Mouse (Mus musculus): ENCODE results near the gene Mlycd. TPM values are rescaled to one million over a fixed set of nuclear protein-coding genes. Genes with fewer than 3 reads are reported as not detected.

The Mlycd gene
- polyA plus RNA-seq, 1 experiment from 2014 or later: 16.7 TPM

DNA sequence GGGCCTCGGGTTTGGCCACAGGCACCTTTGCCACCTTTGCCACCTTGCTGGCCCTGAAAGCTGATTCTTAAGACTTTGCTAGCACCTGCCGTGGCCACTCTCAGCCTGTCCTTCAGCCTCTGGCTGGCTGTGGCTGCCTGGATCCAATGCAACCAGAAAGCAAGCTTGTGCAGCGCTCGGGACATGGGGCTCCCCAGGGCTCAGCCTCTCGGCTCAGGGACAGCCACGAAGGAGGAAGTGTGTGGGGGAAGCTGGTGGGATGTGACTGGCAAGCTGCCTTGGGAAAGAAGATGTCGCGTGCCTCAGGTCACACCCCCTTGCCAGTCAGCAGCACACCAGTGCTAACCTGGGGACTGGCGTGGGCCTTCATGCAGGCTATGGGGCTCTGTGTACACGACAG, 30.1 kb downstream of the Mlycd start:
- no peak overlapping the region; the same call in 1 of the 2 replicates for H3K27ac ChIP-seq (ENCODE audit: low read length)
- H3K4me3 ChIP-seq (ENCODE audit: low read depth, low read length): no peak overlapping the region
- H3K36me3 ChIP-seq (ENCODE audit: control insufficient read depth, insufficient read depth, low read length): no peaks in the 10 kb centered on the region
- no peaks in the 10 kb centered on the region for H3K9me3 ChIP-seq (ENCODE audit: control insufficient read depth, low read depth, low read length)
- no peak overlapping the region for H3K9ac ChIP-seq (replicated peaks; ENCODE audit: low read depth, low read length)
- 73% methylated on average over 10 of the region's 10 CpGs for WGBS
- no peak for ATAC-seq (ENCODE audit: insufficient number of reproducible peaks, insufficient read depth, low FRiP score, low read depth)
- no peaks in the 10 kb centered on the region for H3K27me3 ChIP-seq (ENCODE audit: control insufficient read depth, insufficient read depth, low read length)
- H3K4me1 ChIP-seq (ENCODE audit: control insufficient read depth, insufficient read depth, low read length): 0 out of 2 replicates have a peak, but pooled peaks cover 11% of the 10 kb centered on the region
- no peak overlapping the region for H3K4me2 ChIP-seq (replicated peaks; ENCODE audit: low read depth, low read length)

DNA sequence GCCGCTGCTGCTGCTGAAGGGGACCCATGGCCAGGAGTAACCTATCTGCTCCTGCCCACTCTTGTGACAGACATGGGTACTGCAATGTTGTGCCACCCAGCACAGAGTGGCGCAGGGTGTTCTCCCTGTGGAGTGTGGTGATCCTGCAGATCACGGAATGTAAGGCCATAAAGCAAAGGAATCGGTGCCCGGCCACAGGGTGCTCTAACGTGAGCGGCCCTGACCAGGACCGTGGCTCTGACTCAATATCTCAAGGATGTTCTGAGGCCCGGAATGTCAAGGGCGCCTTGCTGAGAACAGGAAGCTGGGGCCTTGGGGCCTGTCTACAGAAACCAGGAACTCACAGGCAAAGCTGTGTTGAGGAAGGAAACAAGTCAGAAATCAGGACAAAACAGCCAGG, 30.9 kb downstream of the Mlycd start:
- no peaks in the 10 kb centered on the region for H3K27me3 ChIP-seq (ENCODE audit: control insufficient read depth, insufficient read depth, low read length)
- 87% methylated on average over 10 of the region's 10 CpGs for WGBS
- H3K4me1 ChIP-seq (ENCODE audit: control insufficient read depth, insufficient read depth, low read length): 0 out of 2 replicates have a peak, but pooled peaks cover 11% of the 10 kb centered on the region
- no peak overlapping the region for H3K9ac ChIP-seq (replicated peaks; ENCODE audit: low read depth, low read length)
- no peaks in the 10 kb centered on the region for H3K36me3 ChIP-seq (ENCODE audit: control insufficient read depth, insufficient read depth, low read length)
- no peak overlapping the region for H3K4me3 ChIP-seq (ENCODE audit: low read depth, low read length)
- ATAC-seq (ENCODE audit: insufficient number of reproducible peaks, insufficient read depth, low FRiP score, low read depth): no peak
- no peaks in the 10 kb centered on the region for H3K9me3 ChIP-seq (ENCODE audit: control insufficient read depth, low read depth, low read length)
- no peak overlapping the region for H3K4me2 ChIP-seq (replicated peaks; ENCODE audit: low read depth, low read length)
- H3K27ac ChIP-seq (ENCODE audit: low read length): peak overlapping the region; percentile 63; the same call in 1 of the 2 replicates

DNA sequence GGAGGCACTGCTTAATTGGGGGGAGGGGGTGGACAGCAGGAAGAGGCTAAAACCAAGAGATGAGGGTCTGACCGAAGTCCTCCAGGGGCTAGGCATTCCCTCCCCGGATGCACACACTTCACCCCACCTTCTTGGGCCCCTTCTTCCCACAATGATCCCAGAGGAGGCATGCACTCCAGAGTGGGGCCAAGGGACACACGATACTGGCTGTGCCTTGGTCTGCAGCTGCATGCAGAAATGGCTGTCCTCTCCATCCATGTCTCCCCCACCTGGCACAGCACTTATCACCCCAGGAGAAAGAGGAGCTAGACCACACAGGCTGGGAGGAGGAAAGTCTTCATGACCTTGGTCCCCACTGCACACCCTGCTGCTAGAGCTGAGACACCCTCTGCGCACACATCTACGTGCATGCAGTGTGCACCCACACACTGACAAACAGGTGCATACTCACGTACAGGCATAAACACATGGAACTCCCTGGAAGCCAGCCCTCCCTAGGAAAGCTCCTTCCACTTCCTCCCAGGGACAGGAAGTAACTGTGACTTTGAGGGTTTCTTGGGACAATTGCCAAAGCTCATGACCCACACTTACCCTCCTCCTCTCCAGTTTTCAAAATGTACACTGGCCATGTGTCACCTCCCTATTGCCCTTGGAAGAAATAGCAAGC, 31.5 kb downstream of the Mlycd start:
- 0 out of 2 replicates have a peak, but pooled peaks cover 11% of the 10 kb centered on the region for H3K4me1 ChIP-seq (ENCODE audit: control insufficient read depth, insufficient read depth, low read length)
- H3K4me2 ChIP-seq (replicated peaks; ENCODE audit: low read depth, low read length): no peak overlapping the region
- ATAC-seq (ENCODE audit: insufficient number of reproducible peaks, insufficient read depth, low FRiP score, low read depth): no peak
- peak overlapping the region; percentile 58; the same call in 1 of the 2 replicates for H3K27ac ChIP-seq (ENCODE audit: low read length)
- H3K27me3 ChIP-seq (ENCODE audit: control insufficient read depth, insufficient read depth, low read length): no peaks in the 10 kb centered on the region
- no peak overlapping the region for H3K4me3 ChIP-seq (ENCODE audit: low read depth, low read length)
- WGBS: 77% methylated on average over 6 of the region's 6 CpGs
- no peak overlapping the region for H3K9ac ChIP-seq (replicated peaks; ENCODE audit: low read depth, low read length)
- no peaks in the 10 kb centered on the region for H3K36me3 ChIP-seq (ENCODE audit: control insufficient read depth, insufficient read depth, low read length)
- H3K9me3 ChIP-seq (ENCODE audit: control insufficient read depth, low read depth, low read length): no peaks in the 10 kb centered on the region

DNA sequence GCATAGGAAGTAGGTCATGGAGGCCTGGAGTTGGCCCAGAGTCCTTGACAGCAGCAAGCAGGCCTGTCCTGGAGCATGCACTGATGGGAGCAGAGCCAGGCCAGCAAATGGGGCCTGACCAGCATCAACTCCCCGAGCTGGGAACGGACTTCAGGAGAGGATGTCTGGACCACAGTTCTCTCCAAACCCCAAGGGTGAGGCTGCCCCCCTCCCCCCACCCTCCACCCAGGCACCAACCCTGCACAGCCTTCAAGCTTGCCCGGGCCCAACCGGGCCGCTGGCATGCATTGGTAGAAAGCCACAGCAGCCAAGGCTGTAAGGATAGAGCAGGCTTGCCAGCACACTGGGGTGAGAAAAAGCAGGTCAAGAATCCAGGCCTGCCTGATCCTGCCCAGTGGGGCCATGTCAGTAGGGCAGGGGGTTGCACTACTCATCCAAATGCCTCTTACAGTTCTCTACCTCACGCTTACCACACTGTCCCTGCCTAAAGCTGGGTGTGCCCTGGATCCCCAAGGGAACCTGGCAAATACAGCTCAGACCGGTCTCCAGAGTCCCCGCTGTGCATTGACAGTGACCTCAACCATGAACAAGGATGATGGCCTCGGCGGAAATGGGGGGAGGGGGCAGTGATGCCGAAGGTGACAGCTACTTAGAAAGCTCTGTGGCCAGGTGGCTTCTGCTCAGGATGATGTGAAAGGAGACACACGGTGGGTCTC, 33.1 kb downstream of the Mlycd start:
- ATAC-seq (ENCODE audit: insufficient number of reproducible peaks, insufficient read depth, low FRiP score, low read depth): no peak
- Histone ChIP-seq H3K4me3 (ENCODE audit: low read depth, low read length) (no peak overlapping the region), H3K4me1 (ENCODE audit: control insufficient read depth, insufficient read depth, low read length) (0 out of 2 replicates have a peak, but pooled peaks cover 11% of the 10 kb centered on the region), H3K4me2 (replicated peaks; ENCODE audit: low read depth, low read length) (no peak overlapping the region), H3K9ac (replicated peaks; ENCODE audit: low read depth, low read length) (no peak overlapping the region), H3K9me3 (ENCODE audit: control insufficient read depth, low read depth, low read length) (no peaks in the 10 kb centered on the region), H3K36me3 (ENCODE audit: control insufficient read depth, insufficient read depth, low read length) (no peaks in the 10 kb centered on the region), H3K27ac (ENCODE audit: low read length) (no peak overlapping the region), H3K27me3 (ENCODE audit: control insufficient read depth, insufficient read depth, low read length) (no peaks in the 10 kb centered on the region)
- 69% methylated on average over 12 of the region's 12 CpGs for WGBS

DNA sequence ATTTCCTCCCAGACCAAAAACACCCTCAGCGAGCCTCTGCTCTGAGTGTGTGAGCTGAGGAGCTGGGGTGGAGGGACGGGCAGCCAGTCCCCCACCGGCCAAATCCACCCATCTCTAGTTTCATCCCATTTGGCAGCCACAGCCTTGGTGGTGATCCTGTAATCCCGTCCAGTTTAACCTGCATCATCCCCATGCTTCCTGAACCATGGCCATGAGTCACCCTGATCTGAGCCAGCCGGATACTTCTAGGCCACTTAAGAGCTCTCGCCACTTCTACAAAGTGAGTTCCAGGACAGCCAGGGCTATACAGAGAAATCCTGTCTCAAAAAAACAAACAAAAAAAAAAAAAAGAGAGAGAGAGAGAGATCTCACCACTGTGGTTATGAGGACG, 33.7 kb downstream of the Mlycd start:
- H3K27ac ChIP-seq (ENCODE audit: low read length): no peak overlapping the region
- 0 out of 2 replicates have a peak, but pooled peaks cover 11% of the 10 kb centered on the region for H3K4me1 ChIP-seq (ENCODE audit: control insufficient read depth, insufficient read depth, low read length)
- WGBS: 64% methylated on average over 7 of the region's 7 CpGs
- H3K36me3 ChIP-seq (ENCODE audit: control insufficient read depth, insufficient read depth, low read length): no peaks in the 10 kb centered on the region
- H3K27me3 ChIP-seq (ENCODE audit: control insufficient read depth, insufficient read depth, low read length): no peaks in the 10 kb centered on the region
- no peak overlapping the region for H3K9ac ChIP-seq (replicated peaks; ENCODE audit: low read depth, low read length)
- ATAC-seq (ENCODE audit: insufficient number of reproducible peaks, insufficient read depth, low FRiP score, low read depth): no peak
- no peak overlapping the region for H3K4me3 ChIP-seq (ENCODE audit: low read depth, low read length)
- H3K9me3 ChIP-seq (ENCODE audit: control insufficient read depth, low read depth, low read length): no peaks in the 10 kb centered on the region
- H3K4me2 ChIP-seq (replicated peaks; ENCODE audit: low read depth, low read length): no peak overlapping the region

DNA sequence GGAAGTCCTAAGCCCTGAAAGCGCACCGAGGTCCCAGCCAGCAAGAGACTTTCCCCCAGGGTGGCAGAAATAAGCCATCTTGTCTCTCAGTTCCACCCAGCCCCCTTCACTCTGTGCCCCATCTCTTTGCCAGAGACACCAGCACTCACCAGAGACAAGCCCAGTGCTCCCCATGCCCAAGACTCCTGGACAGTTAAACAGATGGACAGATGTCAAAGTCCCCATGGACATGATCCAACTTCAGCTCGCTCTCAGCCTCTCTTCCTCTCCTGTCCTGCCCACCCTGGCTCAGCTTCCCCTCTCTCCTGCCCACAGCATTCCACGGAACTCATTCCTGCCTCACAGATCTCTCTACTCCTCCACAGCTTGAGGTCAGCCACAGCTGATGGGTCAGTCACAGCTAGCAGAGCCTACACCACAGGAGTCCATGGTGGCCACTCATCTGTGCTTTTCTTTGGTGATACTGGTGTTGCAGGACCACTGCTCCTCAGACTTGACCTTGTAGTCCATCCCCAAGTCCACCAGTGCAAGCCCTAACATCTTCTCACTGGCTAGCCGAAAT, 34.2 kb downstream of the Mlycd start:
- Histone ChIP-seq H3K4me3 (ENCODE audit: low read depth, low read length) (no peak overlapping the region), H3K9ac (replicated peaks; ENCODE audit: low read depth, low read length) (no peak overlapping the region), H3K27me3 (ENCODE audit: control insufficient read depth, insufficient read depth, low read length) (no peaks in the 10 kb centered on the region), H3K36me3 (ENCODE audit: control insufficient read depth, insufficient read depth, low read length) (no peaks in the 10 kb centered on the region), H3K27ac (ENCODE audit: low read length) (peak overlapping the region; percentile 3; the same call in 1 of the 2 replicates), H3K9me3 (ENCODE audit: control insufficient read depth, low read depth, low read length) (no peaks in the 10 kb centered on the region), H3K4me2 (replicated peaks; ENCODE audit: low read depth, low read length) (no peak overlapping the region), H3K4me1 (ENCODE audit: control insufficient read depth, insufficient read depth, low read length) (0 out of 2 replicates have a peak, but pooled peaks cover 11% of the 10 kb centered on the region)
- 72% methylated on average over 5 of the region's 5 CpGs for WGBS
- no peak for ATAC-seq (ENCODE audit: insufficient number of reproducible peaks, insufficient read depth, low FRiP score, low read depth)

DNA sequence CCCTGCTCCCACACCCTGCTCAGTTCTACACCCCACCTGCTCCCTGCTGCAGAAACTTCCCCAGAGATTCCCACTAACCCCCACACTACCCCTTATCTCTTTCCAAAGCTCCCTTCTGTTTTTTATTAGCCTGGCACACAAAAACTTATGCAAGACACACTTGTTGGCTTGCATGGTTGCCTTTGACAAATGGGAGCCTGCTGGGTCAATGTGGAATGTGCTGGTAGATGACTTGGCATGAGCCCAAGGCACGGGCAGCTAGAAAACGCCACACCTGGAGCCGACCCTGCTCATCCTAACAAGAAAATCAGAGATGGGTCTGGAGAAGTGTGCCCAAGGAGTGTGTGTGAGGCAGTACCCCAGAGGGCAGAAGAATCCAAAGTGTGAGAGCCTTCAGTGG, 34.9 kb downstream of the Mlycd start:
- H3K4me3 ChIP-seq (ENCODE audit: low read depth, low read length): no peak overlapping the region
- no peaks in the 10 kb centered on the region for H3K27me3 ChIP-seq (ENCODE audit: control insufficient read depth, insufficient read depth, low read length)
- 0 out of 2 replicates have a peak, but pooled peaks cover 11% of the 10 kb centered on the region for H3K4me1 ChIP-seq (ENCODE audit: control insufficient read depth, insufficient read depth, low read length)
- no peak overlapping the region for H3K4me2 ChIP-seq (replicated peaks; ENCODE audit: low read depth, low read length)
- no peak for ATAC-seq (ENCODE audit: insufficient number of reproducible peaks, insufficient read depth, low FRiP score, low read depth)
- no peak overlapping the region; the same call in 1 of the 2 replicates for H3K27ac ChIP-seq (ENCODE audit: low read length)
- WGBS: 70% methylated on average over 3 of the region's 3 CpGs
- H3K36me3 ChIP-seq (ENCODE audit: control insufficient read depth, insufficient read depth, low read length): no peaks in the 10 kb centered on the region
- H3K9me3 ChIP-seq (ENCODE audit: control insufficient read depth, low read depth, low read length): no peaks in the 10 kb centered on the region
- no peak overlapping the region for H3K9ac ChIP-seq (replicated peaks; ENCODE audit: low read depth, low read length)

DNA sequence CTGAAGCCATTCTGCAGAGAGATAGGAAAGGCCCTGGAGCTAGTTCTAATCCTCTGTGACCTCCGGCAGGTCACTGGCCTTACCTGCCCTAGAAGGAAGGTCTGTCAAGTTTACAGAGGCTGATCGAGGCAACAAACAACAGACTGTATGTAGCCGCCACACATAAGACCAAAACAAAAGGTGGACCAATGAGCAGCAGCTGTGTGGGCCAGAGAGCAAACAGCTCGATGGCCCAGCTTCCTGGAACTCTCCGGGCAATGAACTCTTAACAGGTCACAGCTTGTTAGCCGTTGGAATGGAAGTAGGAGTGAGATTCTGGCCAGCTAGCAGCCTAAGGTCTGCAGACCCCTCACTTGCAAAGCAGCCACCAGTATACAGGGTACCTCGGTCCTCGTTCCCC, 35.6 kb downstream of the Mlycd start:
- Histone ChIP-seq H3K27ac (ENCODE audit: low read length) (no peak overlapping the region), H3K4me3 (ENCODE audit: low read depth, low read length) (no peak overlapping the region), H3K27me3 (ENCODE audit: control insufficient read depth, insufficient read depth, low read length) (no peaks in the 10 kb centered on the region), H3K9me3 (ENCODE audit: control insufficient read depth, low read depth, low read length) (no peaks in the 10 kb centered on the region), H3K9ac (replicated peaks; ENCODE audit: low read depth, low read length) (no peak overlapping the region), H3K36me3 (ENCODE audit: control insufficient read depth, insufficient read depth, low read length) (no peaks in the 10 kb centered on the region), H3K4me1 (ENCODE audit: control insufficient read depth, insufficient read depth, low read length) (0 out of 2 replicates have a peak, but pooled peaks cover 11% of the 10 kb centered on the region), H3K4me2 (replicated peaks; ENCODE audit: low read depth, low read length) (no peak overlapping the region)
- no peak for ATAC-seq (ENCODE audit: insufficient number of reproducible peaks, insufficient read depth, low FRiP score, low read depth)
- whole genome bisulfite sequencing: 69% methylated on average over 8 of the region's 8 CpGs
